Mouse (Mus musculus): ENCODE measurements around the gene Prr15l. TPM values are rescaled to one million over a fixed set of nuclear protein-coding genes. Genes with fewer than 3 reads are reported as not detected.

Gene Prr15l
- polyA plus RNA-seq (2012; ENCODE audit: insufficient read depth, insufficient read length, low replicate concordance, missing spikeins): not detected in 2 replicates

DNA sequence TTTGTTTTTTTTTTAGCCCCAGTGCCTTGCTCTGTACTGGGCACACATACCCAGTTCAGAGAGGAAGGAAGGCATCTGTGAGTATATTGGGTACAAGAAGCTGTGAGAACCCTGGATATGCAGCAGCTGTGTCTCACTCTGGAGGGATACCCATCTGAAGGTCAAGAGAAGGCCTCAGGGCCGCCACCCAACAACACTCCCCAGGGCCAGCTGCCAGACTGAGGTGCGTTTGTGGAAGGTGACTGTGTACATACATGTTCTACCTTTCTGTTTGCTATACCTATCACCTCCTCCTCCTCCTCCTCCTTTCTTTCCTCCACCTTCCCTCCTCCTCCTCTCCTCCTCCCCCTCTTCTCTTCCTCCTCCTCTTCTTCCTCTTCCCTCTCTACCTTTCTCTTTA is at the start of gene Prr15l:
Gene Prr15l, plus strand, starts transcription at position 17 of the 400 bp plus-strand sequence.
- 69% methylated on average over 2 of the region's 2 CpGs for WGBS
- Histone ChIP-seq H3K4me3 (ENCODE audit: insufficient read depth, low read depth, low read length) (no peak within 1 kb of the TSS), H3K4me1 (ENCODE audit: control insufficient read depth, insufficient read depth, low read length) (no peaks in the 10 kb centered on the region), H3K27ac (ENCODE audit: insufficient read depth, low read depth, low read length) (no peak within 1 kb of the TSS)
- TF ChIP-seq CTCF (IDR thresholded peaks at IDR 0.05; ENCODE audit: insufficient read depth, low read depth, low read length): no peak
- no peak for TF ChIP-seq POLR2A (IDR thresholded peaks at IDR 0.05; ENCODE audit: insufficient read depth, low read depth, low read length)

DNA sequence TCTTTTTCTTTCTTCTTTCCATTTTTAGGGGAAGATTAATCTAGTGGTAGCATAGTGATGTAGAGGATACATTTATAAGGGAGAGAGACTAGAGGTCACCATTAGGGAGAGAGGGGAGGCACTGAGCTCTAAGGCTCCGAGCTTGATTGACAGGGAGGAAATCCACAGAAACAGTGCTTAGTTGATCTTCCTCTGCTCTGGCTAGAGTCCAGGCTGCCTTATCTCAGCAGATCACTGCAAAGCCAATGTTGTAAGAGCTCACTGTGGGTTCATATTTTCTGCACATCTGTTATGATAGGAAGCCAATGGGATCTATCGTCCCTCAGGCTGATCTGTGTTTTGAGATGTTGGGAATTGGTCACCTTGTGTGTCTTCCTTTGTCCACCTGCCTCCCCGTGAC is 49.2 kb upstream of the Prr15l start:
- H3K4me3 ChIP-seq (ENCODE audit: insufficient read depth, low read depth, low read length): no peak overlapping the region
- TF ChIP-seq CTCF (IDR thresholded peaks at IDR 0.05; ENCODE audit: insufficient read depth, low read depth, low read length): no peak
- TF ChIP-seq POLR2A (IDR thresholded peaks at IDR 0.05; ENCODE audit: insufficient read depth, low read depth, low read length): no peak
- H3K4me1 ChIP-seq (ENCODE audit: control insufficient read depth, insufficient read depth, low read length): peaks cover 19% of the 10 kb centered on the region
- WGBS: 82% methylated on average over 3 of the region's 3 CpGs
- H3K27ac ChIP-seq (ENCODE audit: insufficient read depth, low read depth, low read length): no peak overlapping the region

DNA sequence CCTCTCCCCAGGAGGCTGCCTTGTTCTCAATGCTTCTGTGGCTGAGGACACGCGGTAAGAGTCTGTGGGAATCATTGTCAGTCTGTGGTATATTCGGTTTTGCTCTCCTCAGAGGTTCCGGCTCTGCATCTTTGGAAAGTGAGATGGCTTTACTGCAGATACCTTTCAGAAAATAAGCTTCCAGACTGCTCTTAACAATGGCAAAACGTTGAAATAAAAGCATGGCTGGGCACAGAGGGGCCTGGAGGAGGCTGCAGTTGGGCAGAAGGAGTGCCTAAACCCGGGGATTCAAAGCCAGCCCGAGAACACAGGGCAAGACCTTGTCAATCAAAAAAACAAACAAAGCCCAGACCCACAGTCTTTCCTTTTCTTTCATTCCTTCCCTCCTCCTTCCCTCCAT is 48.5 kb upstream of the Prr15l start:
- Histone ChIP-seq H3K27ac (ENCODE audit: insufficient read depth, low read depth, low read length) (no peak overlapping the region), H3K4me1 (ENCODE audit: control insufficient read depth, insufficient read depth, low read length) (peaks cover 17% of the 10 kb centered on the region), H3K4me3 (ENCODE audit: insufficient read depth, low read depth, low read length) (no peak overlapping the region)
- TF ChIP-seq POLR2A (IDR thresholded peaks at IDR 0.05; ENCODE audit: insufficient read depth, low read depth, low read length): no peak
- TF ChIP-seq CTCF (IDR thresholded peaks at IDR 0.05; ENCODE audit: insufficient read depth, low read depth, low read length): no peak
- WGBS: 48% methylated on average over 7 of the region's 7 CpGs

GRCm38 (mm10) chr11:96880296-96880695 is 47.6 kb upstream of the Prr15l start:
- TF ChIP-seq CTCF (IDR thresholded peaks at IDR 0.05; ENCODE audit: insufficient read depth, low read depth, low read length) (no peak), POLR2A (IDR thresholded peaks at IDR 0.05; ENCODE audit: insufficient read depth, low read depth, low read length) (no peak)
- Histone ChIP-seq H3K4me1 (ENCODE audit: control insufficient read depth, insufficient read depth, low read length) (peaks cover 13% of the 10 kb centered on the region), H3K4me3 (ENCODE audit: insufficient read depth, low read depth, low read length) (no peak overlapping the region), H3K27ac (ENCODE audit: insufficient read depth, low read depth, low read length) (no peak overlapping the region)
- 94% methylated on average over 9 of the region's 9 CpGs for WGBS

DNA sequence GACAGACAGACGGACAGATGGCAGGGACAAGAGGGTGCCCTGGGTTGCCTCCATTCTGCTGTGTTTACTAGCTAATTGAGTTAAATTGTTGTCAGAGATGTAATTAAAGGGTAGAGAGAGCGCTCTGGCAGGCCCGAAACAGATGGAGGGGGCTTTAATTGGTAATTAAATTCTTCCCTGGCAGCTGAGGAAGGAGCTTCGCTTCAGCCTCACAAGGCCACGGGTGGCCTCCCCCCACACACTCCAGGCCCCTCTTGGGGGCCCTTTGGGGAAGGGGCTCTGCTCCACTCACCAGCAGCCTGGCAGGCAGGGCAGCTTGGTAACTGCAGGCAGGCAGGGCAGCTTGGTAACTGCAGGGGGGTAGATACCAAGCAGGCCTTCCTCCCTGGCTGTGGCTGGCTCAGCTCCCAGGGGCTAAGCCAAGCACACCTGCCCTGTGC is 42.0 kb upstream of the Prr15l start:
- 15% methylated on average over 5 of the region's 5 CpGs for WGBS

DNA sequence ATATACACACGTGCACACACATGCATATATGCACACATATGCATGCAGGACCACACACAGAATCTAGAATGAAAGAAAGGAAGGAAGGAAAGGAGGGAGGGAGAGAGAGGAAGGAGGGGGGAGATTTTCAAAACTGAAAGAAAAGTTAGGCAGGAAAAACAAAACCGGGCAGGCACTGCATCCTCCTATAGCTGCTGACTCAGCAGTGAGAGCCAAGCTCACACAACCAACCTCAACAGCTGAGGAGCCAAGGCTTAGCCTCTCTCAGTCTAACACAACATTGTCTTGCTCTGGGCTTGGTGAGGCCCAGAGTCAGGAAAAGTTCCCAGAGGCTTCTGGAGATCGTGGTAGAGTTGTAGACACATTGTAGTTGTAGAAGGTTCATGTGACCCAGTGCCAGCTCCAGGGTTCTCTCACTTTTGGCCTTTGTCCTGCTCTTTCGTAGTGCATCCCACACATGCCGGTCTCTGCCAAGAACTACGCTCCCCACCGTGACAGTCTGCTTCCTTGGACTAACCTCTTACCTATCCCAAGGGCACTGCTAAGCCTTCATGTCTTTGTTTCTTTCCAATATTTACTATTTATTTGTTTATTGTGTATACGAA is 40.9 kb upstream of the Prr15l start:
- H3K27ac ChIP-seq (ENCODE audit: insufficient read depth, low read depth, low read length): no peak overlapping the region
- H3K4me3 ChIP-seq (ENCODE audit: insufficient read depth, low read depth, low read length): no peak overlapping the region
- 80% methylated on average over 8 of the region's 8 CpGs for WGBS
- peaks cover 10% of the 10 kb centered on the region for H3K4me1 ChIP-seq (ENCODE audit: control insufficient read depth, insufficient read depth, low read length)
- TF ChIP-seq POLR2A (IDR thresholded peaks at IDR 0.05; ENCODE audit: insufficient read depth, low read depth, low read length) (no peak), CTCF (IDR thresholded peaks at IDR 0.05; ENCODE audit: insufficient read depth, low read depth, low read length) (no peak)

More for the DNA sequence above, 42.0 kb upstream of the Prr15l start:
- Histone ChIP-seq H3K4me3 (ENCODE audit: insufficient read depth, low read depth, low read length) (no peak overlapping the region), H3K4me1 (ENCODE audit: control insufficient read depth, insufficient read depth, low read length) (peaks cover 10% of the 10 kb centered on the region), H3K27ac (ENCODE audit: insufficient read depth, low read depth, low read length) (no peak overlapping the region)
- TF ChIP-seq CTCF (IDR thresholded peaks at IDR 0.05; ENCODE audit: insufficient read depth, low read depth, low read length): no peak
- TF ChIP-seq POLR2A (IDR thresholded peaks at IDR 0.05; ENCODE audit: insufficient read depth, low read depth, low read length): no peak

DNA sequence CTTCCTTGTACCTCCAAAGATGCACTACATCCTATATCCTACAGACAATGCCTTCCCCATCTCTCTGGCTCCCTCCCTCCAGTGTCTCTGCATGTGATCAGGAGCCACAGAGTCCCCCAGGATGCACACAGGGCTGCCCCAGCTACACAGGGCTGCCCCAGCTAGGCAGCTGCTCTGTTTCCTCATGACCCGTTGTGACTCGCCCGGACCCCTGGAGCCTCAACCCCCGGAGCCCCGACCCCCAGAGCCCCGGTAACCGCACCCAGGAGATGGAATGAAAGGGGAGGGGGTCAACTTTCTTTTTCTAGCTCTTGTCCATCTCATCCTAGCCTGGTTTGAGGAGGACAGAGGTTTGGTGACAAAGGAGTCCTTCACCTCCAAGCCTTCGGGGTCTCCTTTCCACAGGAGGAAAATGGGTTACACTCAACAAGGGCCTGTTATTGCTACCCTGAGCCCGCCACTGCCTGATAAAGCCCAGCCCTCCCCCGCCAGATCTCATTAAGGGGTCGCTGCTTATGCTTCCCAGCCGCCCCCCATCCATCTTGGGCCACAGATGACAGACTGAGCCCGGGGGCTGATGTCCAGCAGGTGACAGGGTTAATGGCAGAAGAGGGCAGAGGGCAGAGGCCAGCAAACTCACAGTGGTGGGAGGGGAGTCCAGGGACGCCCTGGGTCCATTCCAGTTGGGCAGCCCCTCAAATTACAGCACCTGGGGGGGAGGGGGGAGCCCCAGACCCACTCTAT is 35.9 kb upstream of the Prr15l start:
- WGBS: 78% methylated on average over 14 of the region's 14 CpGs
- H3K4me3 ChIP-seq (ENCODE audit: insufficient read depth, low read depth, low read length): no peak overlapping the region
- no peak overlapping the region for H3K27ac ChIP-seq (ENCODE audit: insufficient read depth, low read depth, low read length)
- peaks cover 7% of the 10 kb centered on the region; the same call in 1 of the 2 replicates for H3K4me1 ChIP-seq (ENCODE audit: control insufficient read depth, insufficient read depth, low read length)
- no peak for TF ChIP-seq POLR2A (IDR thresholded peaks at IDR 0.05; ENCODE audit: insufficient read depth, low read depth, low read length)
- TF ChIP-seq CTCF (IDR thresholded peaks at IDR 0.05; ENCODE audit: insufficient read depth, low read depth, low read length): no peak

GRCm38 (mm10) chr11:96893203-96893842 is 34.6 kb upstream of the Prr15l start:
- H3K4me3 ChIP-seq (ENCODE audit: insufficient read depth, low read depth, low read length): no peak overlapping the region
- no peak overlapping the region for H3K27ac ChIP-seq (ENCODE audit: insufficient read depth, low read depth, low read length)
- TF ChIP-seq CTCF (IDR thresholded peaks at IDR 0.05; ENCODE audit: insufficient read depth, low read depth, low read length) (no peak), POLR2A (IDR thresholded peaks at IDR 0.05; ENCODE audit: insufficient read depth, low read depth, low read length) (no peak)
- WGBS: 48% methylated on average over 11 of the region's 11 CpGs
- H3K4me1 ChIP-seq (ENCODE audit: control insufficient read depth, insufficient read depth, low read length): peaks cover 7% of the 10 kb centered on the region; the same call in 1 of the 2 replicates

DNA sequence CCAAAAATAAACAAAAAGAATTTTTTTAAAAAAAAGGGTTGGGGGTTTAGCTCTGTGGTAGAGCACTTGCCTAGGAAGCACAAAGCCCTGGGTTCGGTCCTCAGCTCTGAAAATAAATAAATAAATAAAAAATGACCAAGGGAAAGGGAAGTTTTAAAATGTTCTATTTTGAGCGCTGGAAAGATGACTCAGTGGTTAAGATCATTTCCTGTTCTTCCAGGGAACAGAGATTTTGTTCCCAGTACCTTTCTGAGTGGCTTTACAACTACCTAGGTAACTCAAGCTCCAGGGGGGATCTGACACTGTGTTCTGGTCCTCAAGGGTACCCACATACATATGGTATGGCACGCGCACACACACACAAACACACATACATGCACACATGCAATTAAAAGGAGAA is 32.0 kb upstream of the Prr15l start:
- peaks cover 7% of the 10 kb centered on the region; the same call in 1 of the 2 replicates for H3K4me1 ChIP-seq (ENCODE audit: control insufficient read depth, insufficient read depth, low read length)
- H3K27ac ChIP-seq (ENCODE audit: insufficient read depth, low read depth, low read length): no peak overlapping the region
- WGBS: 87% methylated on average over 4 of the region's 4 CpGs
- no peak for TF ChIP-seq CTCF (IDR thresholded peaks at IDR 0.05; ENCODE audit: insufficient read depth, low read depth, low read length)
- H3K4me3 ChIP-seq (ENCODE audit: insufficient read depth, low read depth, low read length): no peak overlapping the region

Data from olfactory bulb, adult 2 months (tissue).